Mouse (Mus musculus): ENCODE measurements around the gene Ralgapb.

GRCm38 (mm10) chr2:158376123-158376687 lies 33.4 kb upstream of the Ralgapb start:
- TF ChIP-seq POLR2A (IDR thresholded peaks at IDR 0.05; ENCODE audit: low read depth, low read length): no peak
- no peak for TF ChIP-seq CTCF (IDR thresholded peaks at IDR 0.05; ENCODE audit: borderline replicate concordance, insufficient read depth, low read length)
